In genomic region chr2:118597673-118598568, GRCm38 (mm10) we compare ENCODE assay signal across 8 mouse cellular contexts. TPM values are rescaled to one million over a fixed set of nuclear protein-coding genes. Genes with fewer than 3 reads are reported as not detected.
A peak's percentile ranks its signal among the peaks of the same experiment; 100 is the strongest.
DNase-seq lines count a peak whose midpoint lies in the region; ATAC-seq and TF ChIP-seq lines count a peak whose summit lies in the region.

Bub1b (plus strand) TSS chr2:118598211.

- ATAC-seq in heart, embryonic 11.5 days (replicated peaks; ENCODE audit: insufficient number of reproducible peaks, low FRiP score, low TSS enrichment): peak; percentile 93
- peak; percentile 98 for ATAC-seq in kidney, embryonic 16.5 days (ENCODE audit: low FRiP score, low TSS enrichment)

- H3K36me3 ChIP-seq in C2C12 (ENCODE audit: control insufficient read depth, insufficient read depth): peaks cover 19% of the 10 kb centered on the region
- H3K36me3 ChIP-seq in erythroblast, embryonic 14.5 days (ENCODE audit: control insufficient read depth): peaks cover 31% of the 10 kb centered on the region
- H3K36me3 ChIP-seq in heart, embryonic 11.5 days (ENCODE audit: control insufficient read depth, insufficient read depth, low read length): peaks cover 7% of the 10 kb centered on the region
- peaks cover 10% of the 10 kb centered on the region; the same call in 1 of the 2 replicates for H3K36me3 ChIP-seq in kidney, embryonic 16.5 days (ENCODE audit: insufficient read depth, low read length)
- no peaks in the 10 kb centered on the region for H3K36me3 ChIP-seq in liver, adult 2 months (ENCODE audit: control insufficient read depth, insufficient read depth, low read length)
- H3K36me3 ChIP-seq in myocyte (ENCODE audit: control insufficient read depth, insufficient read depth): peaks cover 4% of the 10 kb centered on the region
- H3K36me3 ChIP-seq in splenic B cell, adult 2 months (ENCODE audit: control insufficient read depth, insufficient read depth, low read length, poor library complexity, severe bottlenecking): no peaks in the 10 kb centered on the region

- H3K4me3 ChIP-seq in C2C12 (ENCODE audit: insufficient read depth, poor library complexity, severe bottlenecking) (peak within 1 kb of the TSS; percentile 63), myocyte (peak within 1 kb of the TSS; percentile 56)
- H3K4me3 ChIP-seq in erythroblast, embryonic 14.5 days (replicated peaks): peak within 1 kb of the TSS; percentile 100
- peak within 1 kb of the TSS; percentile 80 for H3K4me3 ChIP-seq in heart, embryonic 11.5 days (ENCODE audit: low read depth, low read length)
- peak within 1 kb of the TSS; percentile 90 for H3K4me3 ChIP-seq in kidney, embryonic 16.5 days (ENCODE audit: low read length)
- H3K4me3 ChIP-seq in liver, adult 2 months (ENCODE audit: insufficient read depth, low read depth, low read length): peak within 1 kb of the TSS; percentile 57

- H3K79me2 ChIP-seq in C2C12 (ENCODE audit: control insufficient read depth, insufficient read depth) (peaks cover 44% of the 10 kb centered on the region), myocyte (ENCODE audit: control insufficient read depth, insufficient read depth) (peaks cover 38% of the 10 kb centered on the region)
- H3K79me2 ChIP-seq in liver, adult 2 months (ENCODE audit: control insufficient read depth, insufficient read depth, low read length): no peaks in the 10 kb centered on the region

- peak within 1 kb of the TSS; percentile 84 for H3K9ac ChIP-seq in heart, embryonic 11.5 days (ENCODE audit: low read depth, low read length)
- peak within 1 kb of the TSS; percentile 82 for H3K9ac ChIP-seq in kidney, embryonic 16.5 days (replicated peaks; ENCODE audit: low read length)
- peak within 1 kb of the TSS; percentile 28 for H3K9ac ChIP-seq in liver, adult 2 months (ENCODE audit: low read depth, low read length)

- no peak for TF ChIP-seq CTCF in C2C12 (IDR thresholded peaks at IDR 0.05; ENCODE audit: control insufficient read depth, insufficient read depth, insufficient read length)
- no peak for TF ChIP-seq CTCF in brain, embryonic 14.5 days (IDR thresholded peaks at IDR 0.05; ENCODE audit: borderline replicate concordance, extremely low read depth, insufficient read depth, insufficient read length)
- TF ChIP-seq CTCF in liver, adult 2 months (IDR thresholded peaks at IDR 0.05; ENCODE audit: low read depth, low read length): no peak

- peak within 1 kb of the TSS; percentile 72 for H3K4me2 ChIP-seq in heart, embryonic 11.5 days
- peak within 1 kb of the TSS; percentile 73 for H3K4me2 ChIP-seq in kidney, embryonic 16.5 days (replicated peaks; ENCODE audit: low read depth, low read length)
- peak within 1 kb of the TSS; percentile 60 for H3K4me2 ChIP-seq in myocyte (ENCODE audit: low read depth)

- H3K27ac ChIP-seq in heart, embryonic 11.5 days (ENCODE audit: low read depth, low read length): no peak within 1 kb of the TSS; the same call in 1 of the 2 replicates
- peak within 1 kb of the TSS; percentile 14; the same call in 1 of the 2 replicates for H3K27ac ChIP-seq in kidney, embryonic 16.5 days (ENCODE audit: low read length)
- no peak within 1 kb of the TSS for H3K27ac ChIP-seq in liver, adult 2 months (replicated peaks; ENCODE audit: insufficient read depth, low read depth, low read length)

- peak; percentile 98 for DNase-seq in brain, embryonic 14.5 days (ENCODE audit: low read depth)
- DNase-seq in liver, adult 2 months (ENCODE audit: extremely low read depth, low read depth, low spot score): peak; percentile 87
- DNase-seq in splenic B cell, adult 2 months (ENCODE audit: low read depth, low spot score): peak; percentile 92

- no peaks in the 10 kb centered on the region for H3K27me3 ChIP-seq in C2C12 (ENCODE audit: control insufficient read depth, insufficient read depth, insufficient read length)
- no peaks in the 10 kb centered on the region for H3K27me3 ChIP-seq in erythroblast, embryonic 14.5 days (ENCODE audit: control insufficient read depth)
- no peaks in the 10 kb centered on the region for H3K27me3 ChIP-seq in heart, embryonic 11.5 days (ENCODE audit: control insufficient read depth, insufficient read depth, low read length)
- H3K27me3 ChIP-seq in kidney, embryonic 16.5 days (ENCODE audit: insufficient read depth, low read length): no peaks in the 10 kb centered on the region
- H3K27me3 ChIP-seq in liver, adult 2 months (ENCODE audit: control insufficient read depth, insufficient read depth, low read length): no peaks in the 10 kb centered on the region
- no peaks in the 10 kb centered on the region for H3K27me3 ChIP-seq in myocyte (ENCODE audit: control insufficient read depth, insufficient read depth, insufficient read length)
- H3K27me3 ChIP-seq in splenic B cell, adult 2 months (ENCODE audit: control insufficient read depth, insufficient read depth, low read length, poor library complexity, severe bottlenecking): no peaks in the 10 kb centered on the region

- H3K4me1 ChIP-seq in erythroblast, embryonic 14.5 days (ENCODE audit: control insufficient read depth): peaks cover 29% of the 10 kb centered on the region
- H3K4me1 ChIP-seq in heart, embryonic 11.5 days (ENCODE audit: control insufficient read depth, insufficient read depth, low read length): peaks cover 25% of the 10 kb centered on the region
- H3K4me1 ChIP-seq in kidney, embryonic 16.5 days (ENCODE audit: insufficient read depth, low read length): peaks cover 32% of the 10 kb centered on the region
- no peaks in the 10 kb centered on the region for H3K4me1 ChIP-seq in liver, adult 2 months (ENCODE audit: control insufficient read depth, insufficient read depth, low read length)

- peaks cover 34% of the 10 kb centered on the region for H3K79me3 ChIP-seq in C2C12 (ENCODE audit: low read depth)

- WGBS in heart, embryonic 11.5 days (ENCODE audit: insufficient replicate concordance): 5% methylated on average over 41 of the region's 41 CpGs
- WGBS in kidney, embryonic 16.5 days: 5% methylated on average over 41 of the region's 41 CpGs
- 6% methylated on average over 41 of the region's 41 CpGs for WGBS in liver, adult 2 months

- H3ac ChIP-seq in C2C12 (ENCODE audit: control insufficient read depth, insufficient read length, low read depth) (peak within 1 kb of the TSS; percentile 63), myocyte (ENCODE audit: control insufficient read depth, insufficient read length) (no peak within 1 kb of the TSS)

- no peaks in the 10 kb centered on the region for H3K9me3 ChIP-seq in erythroblast, embryonic 14.5 days (ENCODE audit: control insufficient read depth, low read length)
- H3K9me3 ChIP-seq in heart, embryonic 11.5 days (replicated peaks; ENCODE audit: control insufficient read depth, low read length): no peaks in the 10 kb centered on the region
- no peaks in the 10 kb centered on the region for H3K9me3 ChIP-seq in kidney, embryonic 16.5 days (ENCODE audit: low read length)

- no peak for TF ChIP-seq POLR2A in brain, embryonic 14.5 days (IDR thresholded peaks at IDR 0.05; ENCODE audit: borderline replicate concordance, extremely low read depth, insufficient read depth, insufficient read length, poor library complexity, severe bottlenecking)
- TF ChIP-seq POLR2A in liver, adult 2 months (IDR thresholded peaks at IDR 0.05; ENCODE audit: extremely low read depth, insufficient read depth, low read length): no peak
- no peak for TF ChIP-seq POLR2A in myocyte (IDR thresholded peaks at IDR 0.05; ENCODE audit: insufficient read length, low read depth)

TF ChIP-seq in C2C12, 6 proteins besides CTCF, POLR2A, EP300 and RAD21:
- TF ChIP-seq MYOD1 (IDR thresholded peaks at IDR 0.05; ENCODE audit: control insufficient read depth, insufficient read length, low read depth) (no peak), USF1 (IDR thresholded peaks at IDR 0.05; ENCODE audit: low read depth) (no peak), MAX (IDR thresholded peaks at IDR 0.05) (peak; percentile 53)

TF ChIP-seq in myocyte, 11 proteins besides CTCF, POLR2A, EP300 and RAD21:
- TF ChIP-seq MAX (IDR thresholded peaks at IDR 0.05; ENCODE audit: low read depth) (no peak), E2F4 (IDR thresholded peaks at IDR 0.05; ENCODE audit: insufficient read depth) (peak; percentile 84), REST (IDR thresholded peaks at IDR 0.05; ENCODE audit: insufficient read depth, insufficient read length) (no peak), TCF3 (IDR thresholded peaks at IDR 0.05; ENCODE audit: insufficient read length, low read depth) (no peak), MYOG (IDR thresholded peaks at IDR 0.05; ENCODE audit: control insufficient read depth in 1 of 3, insufficient read depth in 1 of 3, insufficient read length in 2 of 3, low read depth in 2 of 3) (no peak), POLR2AphosphoS2 (IDR thresholded peaks at IDR 0.05; ENCODE audit: insufficient read length, low read depth) (no peak), USF1 (IDR thresholded peaks at IDR 0.05; ENCODE audit: low read depth) (peak; percentile 51)

RNA-seq across cellular contexts. Expression of gene Bub1b, which starts in this region (rescaled TPM):
- polyA plus RNA-seq in C2C12 (2012; fragmentation: generic; extraction: Trizol): 54.9 TPM
- 18.9 and 30.6 TPM in 2 replicates for polyA plus RNA-seq in brain, embryonic 14.5 days (2012; rRNA removed)
- polyA plus RNA-seq in erythroblast, embryonic 14.5 days (2012): 1.7 and 1.9 TPM in 2 replicates
- 67.3 and 83.3 TPM in 2 replicates for polyA plus RNA-seq in heart, embryonic 11.5 days (2014; fragmentation: Nextera tagmentation; extraction: Ambion mirVana)
- 102 and 112 TPM in 2 replicates for polyA plus RNA-seq in kidney, embryonic 16.5 days (2015; fragmentation: Nextera tagmentation; extraction: Ambion mirVana)
- total RNA-seq in liver, adult 2 months (2014; rRNA removed): 0.65 and 2.3 TPM in 2 replicates
- 0.20 and 0.21 TPM in 2 replicates for polyA plus RNA-seq in liver, adult 2 months (2012; rRNA removed)
- 25.6 TPM for polyA plus RNA-seq in myocyte (2012; fragmentation: generic; extraction: Trizol)

Comparison
In these comparisons a context has a peak if more than half of its experiments do, and no peak if none do; other contexts are left out.
1. H3K9ac ChIP-seq: peak in every context shown above with its lines; median percentile 84 in heart, embryonic 11.5 days; 82 in kidney, embryonic 16.5 days; 28 in liver, adult 2 months.